Mouse (Mus musculus): ENCODE measurements around the gene Gm5105. TPM values are rescaled to one million over a fixed set of nuclear protein-coding genes. Genes with fewer than 3 reads are reported as not detected.

Gene Gm5105
- polyA plus RNA-seq, 1 experiment from 2014 or later: 0.11 TPM

GRCm38 (mm10) chr3:138096263-138097028 lies 29.3 kb upstream of the Gm5105 start:
- Histone ChIP-seq H3K4me3 (ENCODE audit: low read length) (no peak overlapping the region), H3K27ac (ENCODE audit: low read length) (peak overlapping the region; percentile 56; the same call in 1 of the 2 replicates), H3K27me3 (ENCODE audit: control insufficient read depth, insufficient read depth, low read depth, low read length) (no peaks in the 10 kb centered on the region), H3K9me3 (ENCODE audit: control insufficient read depth, low read length) (no peaks in the 10 kb centered on the region), H3K4me2 (ENCODE audit: low read depth, low read length) (no peak overlapping the region), H3K9ac (ENCODE audit: low read length) (no peak overlapping the region), H3K36me3 (ENCODE audit: control insufficient read depth, insufficient read depth, low read length) (no peaks in the 10 kb centered on the region), H3K4me1 (replicated peaks; ENCODE audit: control insufficient read depth, insufficient read depth, low read length) (peaks cover 10% of the 10 kb centered on the region)
- WGBS: 79% methylated on average over 19 of the region's 19 CpGs
- ATAC-seq (ENCODE audit: low read depth): no peak

GRCm38 (mm10) chr3:138095718-138096117 lies 28.5 kb upstream of the Gm5105 start:
- Histone ChIP-seq H3K27me3 (ENCODE audit: control insufficient read depth, insufficient read depth, low read depth, low read length) (no peaks in the 10 kb centered on the region), H3K36me3 (ENCODE audit: control insufficient read depth, insufficient read depth, low read length) (no peaks in the 10 kb centered on the region), H3K9ac (ENCODE audit: low read length) (no peak overlapping the region), H3K4me2 (ENCODE audit: low read depth, low read length) (no peak overlapping the region), H3K4me1 (replicated peaks; ENCODE audit: control insufficient read depth, insufficient read depth, low read length) (peaks cover 10% of the 10 kb centered on the region), H3K27ac (ENCODE audit: low read length) (peak overlapping the region; percentile 56), H3K9me3 (ENCODE audit: control insufficient read depth, low read length) (no peaks in the 10 kb centered on the region), H3K4me3 (ENCODE audit: low read length) (no peak overlapping the region)
- 28% methylated on average over 10 of the region's 10 CpGs for WGBS
- peak; percentile 70 for ATAC-seq (ENCODE audit: low read depth)

GRCm38 (mm10) chr3:138095301-138095700 lies 28.1 kb upstream of the Gm5105 start:
- Histone ChIP-seq H3K9ac (ENCODE audit: low read length) (no peak overlapping the region), H3K4me3 (ENCODE audit: low read length) (no peak overlapping the region)
- peak; percentile 71 for ATAC-seq (ENCODE audit: low read depth)

GRCm38 (mm10) chr3:138083896-138084295 lies 16.7 kb upstream of the Gm5105 start:
- Histone ChIP-seq H3K36me3 (ENCODE audit: control insufficient read depth, insufficient read depth, low read length) (no peaks in the 10 kb centered on the region), H3K27me3 (ENCODE audit: control insufficient read depth, insufficient read depth, low read depth, low read length) (no peaks in the 10 kb centered on the region), H3K4me2 (ENCODE audit: low read depth, low read length) (no peak overlapping the region), H3K4me3 (ENCODE audit: low read length) (no peak overlapping the region), H3K4me1 (replicated peaks; ENCODE audit: control insufficient read depth, insufficient read depth, low read length) (no peaks in the 10 kb centered on the region), H3K27ac (ENCODE audit: low read length) (no peak overlapping the region), H3K9ac (ENCODE audit: low read length) (no peak overlapping the region), H3K9me3 (ENCODE audit: control insufficient read depth, low read length) (no peaks in the 10 kb centered on the region)
- ATAC-seq (ENCODE audit: low read depth): no peak
- 77% methylated on average over 4 of the region's 4 CpGs for WGBS

More at GRCm38 (mm10) chr3:138095301-138095700, 28.1 kb upstream of the Gm5105 start:
- no peaks in the 10 kb centered on the region for H3K27me3 ChIP-seq (ENCODE audit: control insufficient read depth, insufficient read depth, low read depth, low read length)
- H3K4me1 ChIP-seq (replicated peaks; ENCODE audit: control insufficient read depth, insufficient read depth, low read length): peaks cover 10% of the 10 kb centered on the region
- peak overlapping the region; percentile 56 for H3K27ac ChIP-seq (ENCODE audit: low read length)
- H3K4me2 ChIP-seq (ENCODE audit: low read depth, low read length): no peak overlapping the region
- no peaks in the 10 kb centered on the region for H3K36me3 ChIP-seq (ENCODE audit: control insufficient read depth, insufficient read depth, low read length)
- no peaks in the 10 kb centered on the region for H3K9me3 ChIP-seq (ENCODE audit: control insufficient read depth, low read length)
- 59% methylated on average over 3 of the region's 3 CpGs for WGBS

- Histone ChIP-seq H3K36me3 (ENCODE audit: control insufficient read depth, insufficient read depth, low read length) (no peaks in the 10 kb centered on the region), H3K4me1 (replicated peaks; ENCODE audit: control insufficient read depth, insufficient read depth, low read length) (no peaks in the 10 kb centered on the region), H3K4me2 (ENCODE audit: low read depth, low read length) (no peak overlapping the region), H3K4me3 (ENCODE audit: low read length) (no peak overlapping the region), H3K9ac (ENCODE audit: low read length) (no peak overlapping the region), H3K9me3 (ENCODE audit: control insufficient read depth, low read length) (no peaks in the 10 kb centered on the region), H3K27me3 (ENCODE audit: control insufficient read depth, insufficient read depth, low read depth, low read length) (no peaks in the 10 kb centered on the region), H3K27ac (ENCODE audit: low read length) (no peak overlapping the region)
- 79% methylated on average over 1 of the region's 1 CpGs for WGBS
- ATAC-seq (ENCODE audit: low read depth): no peak
Observed at GRCm38 (mm10) chr3:138083073-138083637, 16.0 kb upstream of the Gm5105 start.

- H3K4me1 ChIP-seq (replicated peaks; ENCODE audit: control insufficient read depth, insufficient read depth, low read length): peaks cover 4% of the 10 kb centered on the region
Observed at GRCm38 (mm10) chr3:138078701-138079100, 11.5 kb upstream of the Gm5105 start.

GRCm38 (mm10) chr3:138077476-138078340 lies 10.5 kb upstream of the Gm5105 start:
- Histone ChIP-seq H3K9ac (ENCODE audit: low read length) (no peak overlapping the region), H3K27ac (ENCODE audit: low read length) (no peak overlapping the region), H3K9me3 (ENCODE audit: control insufficient read depth, low read length) (no peaks in the 10 kb centered on the region), H3K4me1 (replicated peaks; ENCODE audit: control insufficient read depth, insufficient read depth, low read length) (peaks cover 4% of the 10 kb centered on the region), H3K36me3 (ENCODE audit: control insufficient read depth, insufficient read depth, low read length) (no peaks in the 10 kb centered on the region), H3K4me3 (ENCODE audit: low read length) (no peak overlapping the region), H3K4me2 (ENCODE audit: low read depth, low read length) (no peak overlapping the region), H3K27me3 (ENCODE audit: control insufficient read depth, insufficient read depth, low read depth, low read length) (no peaks in the 10 kb centered on the region)
- no peak for ATAC-seq (ENCODE audit: low read depth)
- WGBS: 65% methylated on average over 11 of the region's 11 CpGs

More at GRCm38 (mm10) chr3:138078701-138079100, 11.5 kb upstream of the Gm5105 start:
- H3K4me2 ChIP-seq (ENCODE audit: low read depth, low read length): no peak overlapping the region
- no peak overlapping the region for H3K9ac ChIP-seq (ENCODE audit: low read length)
- whole genome bisulfite sequencing: 39% methylated on average over 1 of the region's 1 CpGs
- H3K9me3 ChIP-seq (ENCODE audit: control insufficient read depth, low read length): no peaks in the 10 kb centered on the region
- no peak overlapping the region for H3K4me3 ChIP-seq (ENCODE audit: low read length)
- peak overlapping the region; percentile 58 for H3K27ac ChIP-seq (ENCODE audit: low read length)
- H3K36me3 ChIP-seq (ENCODE audit: control insufficient read depth, insufficient read depth, low read length): no peaks in the 10 kb centered on the region
- H3K27me3 ChIP-seq (ENCODE audit: control insufficient read depth, insufficient read depth, low read depth, low read length): no peaks in the 10 kb centered on the region
- peak; percentile 76 for ATAC-seq (ENCODE audit: low read depth)

- H3K4me2 ChIP-seq (ENCODE audit: low read depth, low read length): no peak overlapping the region
Observed at GRCm38 (mm10) chr3:138075209-138075608, 8.0 kb upstream of the Gm5105 start.

GRCm38 (mm10) chr3:138074214-138074613 lies 7.0 kb upstream of the Gm5105 start:
- Histone ChIP-seq H3K27ac (ENCODE audit: low read length) (no peak overlapping the region), H3K36me3 (ENCODE audit: control insufficient read depth, insufficient read depth, low read length) (no peaks in the 10 kb centered on the region), H3K27me3 (ENCODE audit: control insufficient read depth, insufficient read depth, low read depth, low read length) (no peaks in the 10 kb centered on the region), H3K4me2 (ENCODE audit: low read depth, low read length) (no peak overlapping the region), H3K4me1 (replicated peaks; ENCODE audit: control insufficient read depth, insufficient read depth, low read length) (peaks cover 4% of the 10 kb centered on the region), H3K9me3 (ENCODE audit: control insufficient read depth, low read length) (no peaks in the 10 kb centered on the region), H3K4me3 (ENCODE audit: low read length) (no peak overlapping the region), H3K9ac (ENCODE audit: low read length) (no peak overlapping the region)
- ATAC-seq (ENCODE audit: low read depth): peak; percentile 10; the same call in 1 of the 2 replicates
- 94% methylated on average over 1 of the region's 1 CpGs for WGBS

More at GRCm38 (mm10) chr3:138075209-138075608, 8.0 kb upstream of the Gm5105 start:
- Histone ChIP-seq H3K4me1 (replicated peaks; ENCODE audit: control insufficient read depth, insufficient read depth, low read length) (peaks cover 4% of the 10 kb centered on the region), H3K36me3 (ENCODE audit: control insufficient read depth, insufficient read depth, low read length) (no peaks in the 10 kb centered on the region), H3K9me3 (ENCODE audit: control insufficient read depth, low read length) (no peaks in the 10 kb centered on the region), H3K4me3 (ENCODE audit: low read length) (no peak overlapping the region), H3K27ac (ENCODE audit: low read length) (no peak overlapping the region), H3K27me3 (ENCODE audit: control insufficient read depth, insufficient read depth, low read depth, low read length) (no peaks in the 10 kb centered on the region), H3K9ac (ENCODE audit: low read length) (no peak overlapping the region)
- ATAC-seq (ENCODE audit: low read depth): peak; percentile 51; the same call in 1 of the 2 replicates
- WGBS: 37% methylated on average over 8 of the region's 8 CpGs

Measured in lung, embryonic 16.5 days (tissue).